Mouse (Mus musculus): ENCODE data around the gene Ube2b.

Gene Ube2b

GRCm38 (mm10) chr11:52001341-52001740, 779 bp upstream of the Ube2b start:
- CTCF ChIA-PET = no interaction called here
- POLR2A ChIA-PET = interaction anchor here in 3 of 4 experiments (0.7 to 2.8 kb wide), 8 partner anchors 9 to 394 kb away, joined by 3 to 11 read pairs (median 4); partner anchors contain the start of genes Cdkn2aipnl (in 1 of the 3), Hnrnpab (in 1 of the 3), Ppp2ca (in 1 of the 3) and Sar1b (in 1 of the 3)

- ChIA-PET POLR2A (interaction anchor here (0.6 to 2.6 kb wide), 75 partner anchors 8 to 915 kb away, joined by 3 to 29 read pairs (median 4); partner anchors contain the start of genes Cdkn2aipnl (in 2 of the 4), Ppp2ca (in 2 of the 4), Vdac1 (in 2 of the 4) and 0610009B22Rik (in 1 of the 4)), CTCF (interaction anchor here in 1 of 4 experiments (0.5 to 1.0 kb wide), 6 partner anchors 33 to 360 kb away, joined by 3 to 6 read pairs (median 4); no protein-coding TSS in a partner anchor)
These were observed 812 bp downstream of the Ube2b start for GRCm38 (mm10) chr11:51999611-52000289.

- CTCF ChIA-PET = interaction anchor here in 2 of 4 experiments (0.6 to 1.6 kb wide), 2 partner anchors 154 kb away, joined by 3 to 5 read pairs; no protein-coding TSS in a partner anchor
- POLR2A ChIA-PET = interaction anchor here in 1 of 4 experiments (0.9 to 2.2 kb wide), 2 partner anchors 15 to 113 kb away, joined by 3 to 9 read pairs; no protein-coding TSS in a partner anchor
These were observed 28.9 kb downstream of the Ube2b start for GRCm38 (mm10) chr11:51971644-51972043.

- CTCF ChIA-PET = interaction anchor here (0.9 to 3.9 kb wide), 7 partner anchors 149 to 251 kb away, joined by 3 to 37 read pairs (median 4); no protein-coding TSS in a partner anchor
- POLR2A ChIA-PET = interaction anchor here in 2 of 4 experiments (0.9 to 1.7 kb wide), 5 partner anchors 8 to 370 kb away, joined by 3 to 5 read pairs (median 3); no protein-coding TSS in a partner anchor
These were observed 31.1 kb downstream of the Ube2b start for GRCm38 (mm10) chr11:51969511-51969910.

- ChIA-PET POLR2A (interaction anchor here in 1 of 4 experiments (0.9 to 1.6 kb wide), 3 partner anchors 8 to 371 kb away, joined by 3 to 5 read pairs (median 3); no protein-coding TSS in a partner anchor), CTCF (interaction anchor here (0.6 to 3.9 kb wide), 8 partner anchors 149 to 353 kb away, joined by 3 to 37 read pairs (median 4); no protein-coding TSS in a partner anchor)
These were observed 31.7 kb downstream of the Ube2b start for GRCm38 (mm10) chr11:51968896-51969295.

GRCm38 (mm10) chr11:51967443-51968401, 32.8 kb downstream of the Ube2b start, which contains the start of gene Cdkn2aipnl:
Cdkn2aipnl (plus strand) TSS chr11:51967661.
- POLR2A ChIA-PET = interaction anchor here (0.5 to 4.0 kb wide), 70 partner anchors 9 to 429 kb away, joined by 3 to 23 read pairs (median 4); partner anchors contain the start of genes 9530068E07Rik (in 2 of the 4), 0610009B22Rik (in 1 of the 4), Hnrnpab (in 1 of the 4) and Jade2 (in 1 of the 4)
- CTCF ChIA-PET = interaction anchor here (0.5 to 4.6 kb wide), 59 partner anchors 9 to 959 kb away, joined by 3 to 37 read pairs (median 4); partner anchors contain the start of genes 0610009B22Rik (in 1 of the 4), Sar1b (in 1 of the 4) and Sec24a (in 1 of the 4)

- CTCF ChIA-PET = interaction anchor here (0.5 to 4.6 kb wide), 56 partner anchors 8 to 1106 kb away, joined by 3 to 37 read pairs (median 4); partner anchors contain the start of genes 0610009B22Rik (in 1 of the 4), Sar1b (in 1 of the 4) and Sec24a (in 1 of the 4)
- POLR2A ChIA-PET = interaction anchor here in 3 of 4 experiments (0.5 to 4.0 kb wide), 48 partner anchors 9 to 430 kb away, joined by 3 to 23 read pairs (median 5); partner anchors contain the start of genes 0610009B22Rik (in 1 of the 3), 9530068E07Rik (in 1 of the 3), Hnrnpab (in 1 of the 3) and Jade2 (in 1 of the 3)
These were observed 33.9 kb downstream of the Ube2b start for GRCm38 (mm10) chr11:51966651-51967050.

- ChIA-PET POLR2A (interaction anchor here in 2 of 4 experiments (0.9 to 1.3 kb wide), 3 partner anchors 13 to 145 kb away, joined by 3 to 4 read pairs (median 4); no protein-coding TSS in a partner anchor), CTCF (interaction anchor here in 3 of 4 experiments (1.0 to 1.3 kb wide), 5 partner anchors 22 to 145 kb away, joined by 3 to 6 read pairs (median 4); no protein-coding TSS in a partner anchor)
These were observed 38.3 kb downstream of the Ube2b start for GRCm38 (mm10) chr11:51962277-51962676.

GRCm38 (mm10) chr11:51961761-51962160, 38.8 kb downstream of the Ube2b start:
- POLR2A ChIA-PET = interaction anchor here in 2 of 4 experiments (0.6 to 1.3 kb wide), 4 partner anchors 12 to 144 kb away, joined by 3 to 5 read pairs (median 4); no protein-coding TSS in a partner anchor
- CTCF ChIA-PET = interaction anchor here in 3 of 4 experiments (1.0 to 1.4 kb wide), 6 partner anchors 22 to 146 kb away, joined by 3 to 6 read pairs (median 4); no protein-coding TSS in a partner anchor

GRCm38 (mm10) chr11:51960967-51961471, 39.5 kb downstream of the Ube2b start:
- ChIA-PET POLR2A (interaction anchor here (0.6 to 1.3 kb wide), 8 partner anchors 23 to 322 kb away, joined by 3 to 5 read pairs (median 3); no protein-coding TSS in a partner anchor), CTCF (interaction anchor here (0.5 to 2.4 kb wide), 10 partner anchors 11 to 684 kb away, joined by 3 to 13 read pairs (median 4); no protein-coding TSS in a partner anchor)

GRCm38 (mm10) chr11:51960061-51960460, 40.5 kb downstream of the Ube2b start:
- CTCF ChIA-PET = interaction anchor here in 3 of 4 experiments (0.6 to 2.4 kb wide), 7 partner anchors 14 to 151 kb away, joined by 3 to 13 read pairs (median 5); no protein-coding TSS in a partner anchor
- POLR2A ChIA-PET = interaction anchor here in 3 of 4 experiments (0.6 to 1.2 kb wide), 5 partner anchors 15 to 323 kb away, joined by 3 to 4 read pairs (median 3); no protein-coding TSS in a partner anchor

GRCm38 (mm10) chr11:51959511-51959910, 41.1 kb downstream of the Ube2b start:
- ChIA-PET CTCF (interaction anchor here in 2 of 4 experiments (1.4 to 2.4 kb wide), 2 partner anchors 139 to 140 kb away, joined by 5 to 13 read pairs; no protein-coding TSS in a partner anchor), POLR2A (interaction anchor here in 1 of 4 experiments (1.1 kb wide), 2 partner anchors 15 kb away, joined by 3 to 6 read pairs; no protein-coding TSS in a partner anchor)

- CTCF ChIA-PET = interaction anchor here in 2 of 4 experiments (1.3 to 1.9 kb wide), 3 partner anchors 9 to 138 kb away, joined by 3 to 9 read pairs (median 4); partner anchors contain the start of gene Cdkn2aipnl (in 2 of the 2)
- POLR2A ChIA-PET = interaction anchor here in 2 of 4 experiments (1.3 to 4.4 kb wide), 3 partner anchors 9 to 15 kb away, joined by 3 to 23 read pairs (median 13); partner anchors contain the start of gene Cdkn2aipnl (in 2 of the 2)
These were observed 42.8 kb downstream of the Ube2b start for GRCm38 (mm10) chr11:51957760-51958159.

GRCm38 (mm10) chr11:51956112-51956511, 44.5 kb downstream of the Ube2b start:
- CTCF ChIA-PET = interaction anchor here in 2 of 4 experiments (0.5 to 1.0 kb wide), 2 partner anchors 101 to 136 kb away, joined by 4 read pairs; no protein-coding TSS in a partner anchor
- POLR2A ChIA-PET = interaction anchor here (0.6 to 4.4 kb wide), 10 partner anchors 10 to 1946 kb away, joined by 3 to 23 read pairs (median 3); partner anchors contain the start of gene Cdkn2aipnl (in 2 of the 4)

- CTCF ChIA-PET = no interaction called here
These were observed 48.6 kb downstream of the Ube2b start for GRCm38 (mm10) chr11:51951861-51952420.

More at GRCm38 (mm10) chr11:51951861-51952420, 48.6 kb downstream of the Ube2b start:
- POLR2A ChIA-PET = interaction anchor here in 1 of 4 experiments (0.6 to 0.7 kb wide), 2 partner anchors 35 to 395 kb away, joined by 3 read pairs; no protein-coding TSS in a partner anchor
